Mouse (Mus musculus) hindbrain, embryonic 15.5 days (tissue): ENCODE results near the gene Dapk1. TPM values are rescaled to one million over a fixed set of nuclear protein-coding genes. Genes with fewer than 3 reads are reported as not detected.

Source experiments
- ATAC-seq: fragments of 200-750 bp; cut with Nextera tagmentation; 2 replicates; pipeline ENCODE4 v1.8.0; 2017; ENCODE audit warnings: low read depth, moderate number of reproducible peaks, moderate TSS enrichment; ENCODE audit not compliant: low FRiP score
- H3K27ac ChIP-seq: fragments of 300-500 bp; sonication (generic); replicated peaks from 2 replicates; pipeline ENCODE4 v1.5.1; 2015; ENCODE audit warnings: mild to moderate bottlenecking, inconsistent platforms
- H3K27me3 ChIP-seq: fragments of 300-500 bp; sonication (generic); 2 replicates; pipeline ENCODE4 v1.6.1; 2015; ENCODE audit warnings: control low read depth, inconsistent platforms
- H3K36me3 ChIP-seq: fragments of 300-500 bp; sonication (generic); 2 replicates; pipeline ENCODE4 v1.6.1; 2015; ENCODE audit warnings: control low read depth, inconsistent platforms
- H3K4me1 ChIP-seq: fragments of 300-500 bp; sonication (generic); replicated peaks from 2 replicates; pipeline ENCODE4 v1.6.1; 2015; ENCODE audit warnings: control low read depth, inconsistent platforms
- H3K4me2 ChIP-seq: fragments of 300-500 bp; sonication (generic); 2 replicates; pipeline ENCODE4 v1.6.1; 2015; ENCODE audit warnings: moderate library complexity, mild to moderate bottlenecking, inconsistent platforms
- H3K4me3 ChIP-seq: fragments of 300-500 bp; sonication (generic); 2 replicates; pipeline ENCODE4 v1.5.1; 2015; ENCODE audit warnings: mild to moderate bottlenecking, inconsistent platforms
- H3K9ac ChIP-seq: fragments of 300-500 bp; sonication (generic); 2 replicates; pipeline ENCODE4 v1.6.1; 2015; ENCODE audit warnings: inconsistent platforms
- H3K9me3 ChIP-seq: fragments of 300-500 bp; sonication (generic); 2 replicates; pipeline ENCODE4 v1.6.1; 2016; ENCODE audit warnings: control low read depth, inconsistent platforms
- WGBS: fragments of 180-500 bp; shearing (Covaris S2); methylation state at CpG from one replicate; pipeline ENCODE4 v1.1.7; 2015; 5-methylcytosine and 5-hydroxymethylcytosine counted together
- polyA plus RNA-seq: library from polyadenylated mRNA; unstranded; fragments of >200 nt; fragmentation: Nextera tagmentation; extraction: Ambion mirVana; gene quantifications from 2 replicates; pipeline ENCODE4 v1.2.1, GENCODE M21; 2015

Gene Dapk1
- polyA plus RNA-seq, 1 experiment from 2014 or later, result 42.6 TPM

- H3K4me3 ChIP-seq, result no peak overlapping the region
- no peak overlapping the region for H3K4me2 ChIP-seq
- no peaks in the 10 kb centered on the region for H3K9me3 ChIP-seq
- no peak for ATAC-seq
- peak overlapping the region; percentile 66 for H3K27ac ChIP-seq
- WGBS, result 57% methylated on average over 6 of the region's 6 CpGs
- H3K4me1 ChIP-seq, result peaks cover 59% of the 10 kb centered on the region
- no peaks in the 10 kb centered on the region for H3K36me3 ChIP-seq
- no peak overlapping the region for H3K9ac ChIP-seq
- no peaks in the 10 kb centered on the region for H3K27me3 ChIP-seq
Measured at GRCm38 (mm10) chr13:60685216-60685615, 83.5 kb downstream of the Dapk1 start.

- H3K4me2 ChIP-seq, result no peak overlapping the region
- 66% methylated on average over 12 of the region's 12 CpGs for WGBS
- no peaks in the 10 kb centered on the region for H3K27me3 ChIP-seq
- no peak for ATAC-seq
- H3K4me3 ChIP-seq, result no peak overlapping the region
- H3K36me3 ChIP-seq, result no peaks in the 10 kb centered on the region
- H3K9ac ChIP-seq, result no peak overlapping the region
- peaks cover 59% of the 10 kb centered on the region for H3K4me1 ChIP-seq
- H3K27ac ChIP-seq, result no peak overlapping the region
- no peaks in the 10 kb centered on the region for H3K9me3 ChIP-seq
Measured at GRCm38 (mm10) chr13:60686024-60686663, 84.4 kb downstream of the Dapk1 start.

GRCm38 (mm10) chr13:60686967-60687366 lies 85.2 kb downstream of the Dapk1 start:
- ATAC-seq, result no peak

GRCm38 (mm10) chr13:60687462-60687861 lies 85.7 kb downstream of the Dapk1 start:
- peaks cover 54% of the 10 kb centered on the region for H3K4me1 ChIP-seq
- WGBS, result 92% methylated on average over 4 of the region's 4 CpGs
- ATAC-seq, result no peak

More at GRCm38 (mm10) chr13:60686967-60687366, 85.2 kb downstream of the Dapk1 start:
- Histone ChIP-seq H3K27ac (no peak overlapping the region), H3K36me3 (no peaks in the 10 kb centered on the region), H3K4me3 (no peak overlapping the region), H3K4me2 (no peak overlapping the region), H3K27me3 (no peaks in the 10 kb centered on the region), H3K4me1 (peaks cover 59% of the 10 kb centered on the region), H3K9me3 (no peaks in the 10 kb centered on the region), H3K9ac (no peak overlapping the region)
- 57% methylated on average over 12 of the region's 12 CpGs for WGBS

GRCm38 (mm10) chr13:60687891-60688290 lies 86.1 kb downstream of the Dapk1 start:
- no peaks in the 10 kb centered on the region for H3K36me3 ChIP-seq
- H3K9me3 ChIP-seq, result no peaks in the 10 kb centered on the region
- no peak for ATAC-seq
- H3K4me2 ChIP-seq, result no peak overlapping the region
- H3K4me3 ChIP-seq, result no peak overlapping the region
- no peak overlapping the region for H3K27ac ChIP-seq
- 63% methylated on average over 7 of the region's 7 CpGs for WGBS
- no peaks in the 10 kb centered on the region for H3K27me3 ChIP-seq
- no peak overlapping the region for H3K9ac ChIP-seq
- H3K4me1 ChIP-seq, result peaks cover 51% of the 10 kb centered on the region

More at GRCm38 (mm10) chr13:60687462-60687861, 85.7 kb downstream of the Dapk1 start:
- no peak overlapping the region for H3K4me3 ChIP-seq
- H3K4me2 ChIP-seq, result no peak overlapping the region
- H3K27me3 ChIP-seq, result no peaks in the 10 kb centered on the region
- H3K9ac ChIP-seq, result no peak overlapping the region
- no peaks in the 10 kb centered on the region for H3K36me3 ChIP-seq
- no peaks in the 10 kb centered on the region for H3K9me3 ChIP-seq
- no peak overlapping the region for H3K27ac ChIP-seq

GRCm38 (mm10) chr13:60690921-60691320 lies 89.2 kb downstream of the Dapk1 start:
- no peaks in the 10 kb centered on the region for H3K36me3 ChIP-seq
- no peaks in the 10 kb centered on the region for H3K9me3 ChIP-seq
- 0 out of 2 replicates have a peak overlapping the region, but pooled peaks have one; percentile 31 for H3K27ac ChIP-seq
- WGBS, result 84% methylated on average over 2 of the region's 2 CpGs
- no peak overlapping the region for H3K4me2 ChIP-seq
- ATAC-seq, result no peak
- no peaks in the 10 kb centered on the region for H3K27me3 ChIP-seq
- H3K9ac ChIP-seq, result no peak overlapping the region
- no peak overlapping the region for H3K4me3 ChIP-seq
- peaks cover 24% of the 10 kb centered on the region for H3K4me1 ChIP-seq

- ATAC-seq, result no peak
- Histone ChIP-seq H3K27ac (no peak overlapping the region), H3K4me3 (no peak overlapping the region), H3K9ac (no peak overlapping the region), H3K27me3 (no peaks in the 10 kb centered on the region), H3K4me1 (peaks cover 22% of the 10 kb centered on the region), H3K4me2 (no peak overlapping the region), H3K9me3 (no peaks in the 10 kb centered on the region), H3K36me3 (no peaks in the 10 kb centered on the region)
- WGBS, result 100% methylated on average over 3 of the region's 3 CpGs
Measured at GRCm38 (mm10) chr13:60691940-60692339, 90.2 kb downstream of the Dapk1 start.

- H3K4me1 ChIP-seq, result peaks cover 11% of the 10 kb centered on the region; the same call in 1 of the 2 replicates
- 81% methylated on average over 10 of the region's 10 CpGs for WGBS
- H3K4me2 ChIP-seq, result no peak overlapping the region
- H3K9me3 ChIP-seq, result no peaks in the 10 kb centered on the region
- no peak overlapping the region for H3K9ac ChIP-seq
- no peak for ATAC-seq
- H3K27me3 ChIP-seq, result no peaks in the 10 kb centered on the region
- H3K27ac ChIP-seq, result no peak overlapping the region
- 0 out of 2 replicates have a peak, but pooled peaks cover 3% of the 10 kb centered on the region for H3K36me3 ChIP-seq
- H3K4me3 ChIP-seq, result no peak overlapping the region
Measured at GRCm38 (mm10) chr13:60695186-60695980, 93.6 kb downstream of the Dapk1 start.

- Histone ChIP-seq H3K27ac (peak overlapping the region; percentile 32; the same call in 1 of the 2 replicates), H3K4me1 (peaks cover 11% of the 10 kb centered on the region; the same call in 1 of the 2 replicates), H3K9ac (no peak overlapping the region), H3K4me2 (no peak overlapping the region), H3K36me3 (0 out of 2 replicates have a peak, but pooled peaks cover 3% of the 10 kb centered on the region), H3K27me3 (no peaks in the 10 kb centered on the region), H3K9me3 (no peaks in the 10 kb centered on the region), H3K4me3 (no peak overlapping the region)
- 77% methylated on average over 14 of the region's 14 CpGs for WGBS
- ATAC-seq, result no peak
Measured at GRCm38 (mm10) chr13:60696323-60696722, 94.6 kb downstream of the Dapk1 start.

GRCm38 (mm10) chr13:60696741-60697140 lies 95.0 kb downstream of the Dapk1 start:
- H3K9ac ChIP-seq, result no peak overlapping the region
- no peaks in the 10 kb centered on the region for H3K9me3 ChIP-seq
- no peak overlapping the region for H3K4me2 ChIP-seq
- 53% methylated on average over 8 of the region's 8 CpGs for WGBS
- no peak overlapping the region for H3K4me3 ChIP-seq
- H3K27ac ChIP-seq, result 0 out of 2 replicates have a peak overlapping the region, but pooled peaks have one; percentile 9
- no peaks in the 10 kb centered on the region for H3K27me3 ChIP-seq
- no peak for ATAC-seq
- H3K36me3 ChIP-seq, result 0 out of 2 replicates have a peak, but pooled peaks cover 3% of the 10 kb centered on the region
- peaks cover 13% of the 10 kb centered on the region; the same call in 1 of the 2 replicates for H3K4me1 ChIP-seq

- H3K9ac ChIP-seq, result no peak overlapping the region
- H3K36me3 ChIP-seq, result 0 out of 2 replicates have a peak, but pooled peaks cover 3% of the 10 kb centered on the region
- WGBS, result 91% methylated on average over 2 of the region's 2 CpGs
- ATAC-seq, result no peak
- no peaks in the 10 kb centered on the region for H3K9me3 ChIP-seq
- no peak overlapping the region for H3K4me3 ChIP-seq
- no peak overlapping the region for H3K27ac ChIP-seq
- H3K4me2 ChIP-seq, result no peak overlapping the region
- H3K4me1 ChIP-seq, result peaks cover 15% of the 10 kb centered on the region; the same call in 1 of the 2 replicates
- H3K27me3 ChIP-seq, result no peaks in the 10 kb centered on the region
Measured at GRCm38 (mm10) chr13:60698021-60698420, 96.3 kb downstream of the Dapk1 start.

- no peaks in the 10 kb centered on the region for H3K9me3 ChIP-seq
- no peaks in the 10 kb centered on the region for H3K27me3 ChIP-seq
- 83% methylated on average over 12 of the region's 12 CpGs for WGBS
- no peak overlapping the region for H3K4me2 ChIP-seq
- no peak overlapping the region for H3K9ac ChIP-seq
- no peak overlapping the region for H3K4me3 ChIP-seq
- H3K36me3 ChIP-seq, result 0 out of 2 replicates have a peak, but pooled peaks cover 3% of the 10 kb centered on the region
- no peak overlapping the region for H3K27ac ChIP-seq
- peaks cover 10% of the 10 kb centered on the region; the same call in 1 of the 2 replicates for H3K4me1 ChIP-seq
- ATAC-seq, result no peak
Measured at GRCm38 (mm10) chr13:60701671-60702171, 100.0 kb downstream of the Dapk1 start.
